Mouse (Mus musculus): ENCODE results near the gene Plppr1. TPM values are rescaled to one million over a fixed set of nuclear protein-coding genes. Genes with fewer than 3 reads are reported as not detected.

Gene Plppr1
- polyA plus RNA-seq (2014; fragmentation: Illumina TruSeq; extraction: RNeasy Lipid Tissue Mini Kit (QIAGEN cat#74804); ENCODE audit: low read depth, low replicate concordance) = not detected

DNA sequence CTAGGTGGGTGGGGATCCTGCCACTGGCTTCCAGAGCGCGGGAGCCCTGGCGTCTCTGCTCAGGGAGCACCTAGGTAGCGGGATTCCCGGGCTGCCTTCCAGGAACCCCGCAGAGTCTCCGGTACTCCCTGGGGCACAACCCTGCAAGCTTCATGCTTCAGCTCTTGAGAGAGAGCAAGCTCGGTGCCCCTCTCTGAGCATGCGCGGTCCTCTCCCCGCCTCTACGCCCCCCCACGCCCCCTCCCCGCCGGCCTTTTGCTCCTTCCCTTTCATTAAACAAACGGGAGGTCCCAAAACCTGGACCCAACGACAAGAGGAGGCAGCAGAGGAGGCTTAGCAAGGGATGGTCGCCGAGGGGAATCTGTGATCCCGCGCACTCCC is at the start of gene Plppr1:
Gene Plppr1, plus strand, starts transcription at position 253 of the 381 bp plus-strand sequence.

